Mouse (Mus musculus): ENCODE measurements around the gene Dda1.

- TF ChIP-seq CTCF (IDR thresholded peaks at IDR 0.05; ENCODE audit: low read depth, low read length) (no peak), POLR2A (IDR thresholded peaks at IDR 0.05; ENCODE audit: insufficient read depth, low read length) (no peak), EP300 (IDR thresholded peaks at IDR 0.05; ENCODE audit: insufficient read depth, low read depth, low read length) (no peak)
Measured at GRCm38 (mm10) chr8:71525226-71526050, 56.4 kb downstream of the Dda1 start, which contains the start of gene Ccdc194.

Measured in ES-Bruce4 (cell line).